Mouse (Mus musculus): ENCODE data around the gene Pole. TPM values are rescaled to one million over a fixed set of nuclear protein-coding genes. Genes with fewer than 3 reads are reported as not detected.

Pole gene
- polyA plus RNA-seq, 1 experiment from 2014 or later = 39.4 TPM

DNA sequence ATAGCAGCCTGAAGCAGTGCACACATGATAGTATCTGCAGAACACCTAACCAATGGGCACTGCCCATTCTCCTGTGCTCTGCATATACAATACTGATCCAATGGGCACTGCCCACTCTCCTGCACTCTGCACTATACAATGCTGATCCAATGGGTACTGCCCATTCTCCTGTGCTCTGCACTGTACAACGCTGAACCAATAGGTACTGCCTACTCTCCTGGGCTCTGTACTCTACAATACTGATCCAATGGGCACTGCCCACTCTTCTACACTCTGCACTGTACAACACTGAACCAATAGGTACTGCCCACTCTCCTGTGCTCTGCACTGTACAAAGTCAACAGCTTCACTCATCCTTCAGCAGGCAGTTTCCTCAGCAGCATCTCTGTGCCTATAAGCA lies 9.2 kb upstream of the Pole start:
- no peak overlapping the region for H3K4me3 ChIP-seq (ENCODE audit: low read depth, low read length)
- H3K9me3 ChIP-seq (ENCODE audit: control insufficient read depth, low read length) = no peaks in the 10 kb centered on the region
- no peaks in the 10 kb centered on the region for H3K27me3 ChIP-seq (ENCODE audit: control insufficient read depth, insufficient read depth, low read length)
- H3K36me3 ChIP-seq (ENCODE audit: control insufficient read depth, insufficient read depth, low read length) = no peaks in the 10 kb centered on the region
- H3K4me1 ChIP-seq (ENCODE audit: control insufficient read depth, insufficient read depth, low read length) = no peaks in the 10 kb centered on the region
- H3K4me2 ChIP-seq = no peak overlapping the region
- ATAC-seq (ENCODE audit: low FRiP score) (no peak), DNase-seq (ENCODE audit: low spot score, missing footprints) (no peak)
- H3K9ac ChIP-seq (ENCODE audit: low read length) = no peak overlapping the region
- H3K27ac ChIP-seq (ENCODE audit: low read depth, low read length) = no peak overlapping the region
- 84% methylated on average over 1 of the region's 1 CpGs for WGBS

DNA sequence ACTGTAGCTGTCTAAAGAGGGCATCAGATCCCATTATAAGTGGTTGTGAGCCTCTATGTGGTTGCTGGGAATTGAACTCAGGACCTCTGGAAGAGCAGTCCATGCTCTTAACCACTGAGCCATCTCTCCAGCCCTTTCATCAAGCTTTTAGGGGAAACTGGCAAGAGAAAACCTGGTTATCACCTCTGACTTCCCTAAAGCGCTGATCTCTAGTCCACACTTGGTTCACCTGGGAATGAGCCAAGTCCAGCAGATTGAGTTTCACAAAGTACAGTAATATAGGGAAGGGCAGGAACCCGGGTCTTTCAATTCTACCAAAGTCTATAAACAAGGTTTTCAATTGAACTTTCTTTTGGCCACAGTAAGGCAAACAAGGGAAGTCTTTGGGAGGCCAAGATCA lies 4.1 kb upstream of the Pole start:
- no peak for ATAC-seq (ENCODE audit: low FRiP score)
- H3K4me2 ChIP-seq = no peak overlapping the region
- DNase-seq (ENCODE audit: low spot score, missing footprints) = no peak
- 85% methylated on average over 2 of the region's 2 CpGs for WGBS
- peaks cover 2% of the 10 kb centered on the region; the same call in 1 of the 2 replicates for H3K4me1 ChIP-seq (ENCODE audit: control insufficient read depth, insufficient read depth, low read length)
- H3K27ac ChIP-seq (ENCODE audit: low read depth, low read length) = no peak overlapping the region
- H3K36me3 ChIP-seq (ENCODE audit: control insufficient read depth, insufficient read depth, low read length) = no peaks in the 10 kb centered on the region
- no peaks in the 10 kb centered on the region for H3K9me3 ChIP-seq (ENCODE audit: control insufficient read depth, low read length)
- no peak overlapping the region for H3K4me3 ChIP-seq (ENCODE audit: low read depth, low read length)
- H3K27me3 ChIP-seq (ENCODE audit: control insufficient read depth, insufficient read depth, low read length) = peaks cover 11% of the 10 kb centered on the region; the same call in 1 of the 2 replicates
- no peak overlapping the region for H3K9ac ChIP-seq (ENCODE audit: low read length)

DNA sequence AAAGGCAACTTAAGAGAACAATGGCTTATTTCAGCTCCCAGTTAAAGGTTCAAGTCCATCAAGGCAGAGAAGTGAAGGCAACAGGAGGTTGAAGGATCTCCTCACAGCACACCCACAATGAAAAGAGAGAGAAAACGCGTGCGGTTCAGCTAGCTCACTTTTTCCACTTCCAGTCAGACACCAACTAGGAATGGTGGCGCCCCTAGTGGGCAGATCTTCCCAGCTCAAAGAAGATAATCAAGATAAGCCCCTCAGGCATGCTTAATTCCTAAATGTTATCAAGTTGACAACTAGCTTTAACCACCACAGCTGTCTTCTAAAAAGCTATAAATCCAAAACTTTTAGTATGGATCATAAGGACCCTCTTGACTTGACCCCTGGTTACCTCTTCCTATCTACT lies 1.6 kb upstream of the Pole start:
- Histone ChIP-seq H3K27me3 (ENCODE audit: control insufficient read depth, insufficient read depth, low read length) (peaks cover 11% of the 10 kb centered on the region; the same call in 1 of the 2 replicates), H3K27ac (ENCODE audit: low read depth, low read length) (no peak overlapping the region), H3K4me1 (ENCODE audit: control insufficient read depth, insufficient read depth, low read length) (peaks cover 2% of the 10 kb centered on the region; the same call in 1 of the 2 replicates), H3K4me2 (no peak overlapping the region), H3K4me3 (ENCODE audit: low read depth, low read length) (no peak overlapping the region), H3K9me3 (ENCODE audit: control insufficient read depth, low read length) (no peaks in the 10 kb centered on the region), H3K36me3 (ENCODE audit: control insufficient read depth, insufficient read depth, low read length) (no peaks in the 10 kb centered on the region), H3K9ac (ENCODE audit: low read length) (no peak overlapping the region)
- 16% methylated on average over 4 of the region's 4 CpGs for WGBS
- DNase-seq (ENCODE audit: low spot score, missing footprints) (peak; percentile 92), ATAC-seq (ENCODE audit: low FRiP score) (no peak)

DNA sequence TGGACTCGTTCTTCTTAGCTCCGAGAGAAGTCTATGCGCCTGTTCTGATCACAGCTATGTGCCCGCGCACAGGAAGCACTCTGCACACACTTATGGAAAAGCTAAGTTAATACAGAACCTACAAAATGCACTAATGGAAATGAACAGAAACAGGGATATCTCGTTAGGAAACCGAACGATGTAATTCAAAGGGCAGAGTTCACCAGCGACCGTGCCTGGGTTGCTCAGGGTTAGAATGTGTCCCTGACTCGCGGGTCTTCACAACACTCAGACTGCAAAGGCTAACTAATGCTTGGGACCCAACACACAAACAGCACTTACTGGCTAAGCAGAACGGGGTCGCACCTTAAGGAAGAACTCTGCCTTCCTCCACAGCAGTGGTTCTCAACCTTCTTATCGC lies 950 bp upstream of the Pole start:
- ATAC-seq (ENCODE audit: low FRiP score) = 0 out of 2 replicates have a peak, but pooled peaks have one; percentile 0
- DNase-seq (ENCODE audit: low spot score, missing footprints) = peak; percentile 85
- Histone ChIP-seq H3K4me1 (ENCODE audit: control insufficient read depth, insufficient read depth, low read length) (peaks cover 2% of the 10 kb centered on the region; the same call in 1 of the 2 replicates), H3K27me3 (ENCODE audit: control insufficient read depth, insufficient read depth, low read length) (peaks cover 11% of the 10 kb centered on the region; the same call in 1 of the 2 replicates), H3K27ac (ENCODE audit: low read depth, low read length) (no peak overlapping the region), H3K9ac (ENCODE audit: low read length) (no peak overlapping the region), H3K4me2 (peak overlapping the region; percentile 83), H3K9me3 (ENCODE audit: control insufficient read depth, low read length) (no peaks in the 10 kb centered on the region), H3K36me3 (ENCODE audit: control insufficient read depth, insufficient read depth, low read length) (no peaks in the 10 kb centered on the region; the same call in 1 of the 2 replicates), H3K4me3 (ENCODE audit: low read depth, low read length) (peak overlapping the region; percentile 75)
- WGBS = 13% methylated on average over 15 of the region's 15 CpGs

DNA sequence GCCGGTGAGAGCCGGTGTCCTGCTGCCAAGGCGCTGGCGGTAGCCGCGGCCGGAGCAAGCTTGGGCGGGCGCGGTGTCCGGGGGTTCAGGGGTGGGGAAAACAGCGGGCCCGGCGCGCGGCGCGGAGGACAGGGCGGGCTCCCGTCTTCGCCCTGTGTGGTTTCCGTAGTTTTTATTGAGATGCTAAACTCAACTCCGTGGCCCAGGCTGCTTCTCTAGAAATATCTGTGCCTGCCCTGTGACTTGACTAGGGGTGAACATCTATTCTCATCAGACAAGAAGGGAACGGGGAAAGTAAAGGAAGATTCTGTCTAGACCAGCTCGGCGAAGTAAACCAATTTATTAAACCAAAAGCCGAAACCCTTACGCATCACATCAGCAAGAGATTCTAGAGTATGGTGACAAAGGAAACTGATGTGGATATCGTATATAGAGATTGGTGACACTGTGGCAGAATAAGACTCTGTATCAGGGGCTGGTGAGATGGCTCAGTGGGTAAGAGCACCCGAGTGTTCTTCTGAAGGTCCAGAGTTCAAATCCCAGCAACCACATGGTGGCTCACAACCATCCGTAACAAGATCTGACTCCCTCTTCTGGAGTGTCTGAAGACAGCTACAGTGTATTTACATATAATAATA lies 459 bp downstream of the Pole start:
- H3K27me3 ChIP-seq (ENCODE audit: control insufficient read depth, insufficient read depth, low read length) = peaks cover 11% of the 10 kb centered on the region; the same call in 1 of the 2 replicates
- no peaks in the 10 kb centered on the region for H3K9me3 ChIP-seq (ENCODE audit: control insufficient read depth, low read length)
- peak overlapping the region; percentile 83 for H3K4me2 ChIP-seq
- no peaks in the 10 kb centered on the region; the same call in 1 of the 2 replicates for H3K36me3 ChIP-seq (ENCODE audit: control insufficient read depth, insufficient read depth, low read length)
- peaks cover 2% of the 10 kb centered on the region; the same call in 1 of the 2 replicates for H3K4me1 ChIP-seq (ENCODE audit: control insufficient read depth, insufficient read depth, low read length)
- ATAC-seq (ENCODE audit: low FRiP score) = peak; percentile 78
- H3K4me3 ChIP-seq (ENCODE audit: low read depth, low read length) = peak overlapping the region; percentile 75
- 4% methylated on average over 28 of the region's 31 CpGs for WGBS
- no peak for DNase-seq (ENCODE audit: low spot score, missing footprints)
- peak overlapping the region; percentile 84 for H3K9ac ChIP-seq (ENCODE audit: low read length)
- 0 out of 2 replicates have a peak overlapping the region, but pooled peaks have one; percentile 20 for H3K27ac ChIP-seq (ENCODE audit: low read depth, low read length)

DNA sequence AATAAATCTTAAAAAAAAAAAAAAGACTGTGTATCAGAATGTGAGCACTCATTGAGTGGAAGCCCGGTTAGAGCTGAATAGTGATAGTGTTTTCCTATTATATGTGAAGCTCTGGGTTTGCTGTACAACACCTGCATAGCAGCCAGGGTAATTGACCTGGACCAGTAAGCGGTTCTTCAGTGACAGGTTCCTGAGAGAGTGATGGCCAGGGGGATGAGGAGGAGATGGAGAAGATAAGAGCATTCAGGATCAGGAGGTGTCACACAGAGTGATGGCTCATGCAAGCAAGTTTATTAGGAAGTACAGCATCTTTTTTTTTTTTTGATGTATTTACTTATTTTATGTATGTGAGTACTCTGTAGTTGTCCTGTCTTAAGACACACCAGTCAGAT lies 974 bp downstream of the Pole start:
- ATAC-seq (ENCODE audit: low FRiP score) = no peak
- H3K4me3 ChIP-seq (ENCODE audit: low read depth, low read length) = peak overlapping the region; percentile 75
- H3K27me3 ChIP-seq (ENCODE audit: control insufficient read depth, insufficient read depth, low read length) = peaks cover 11% of the 10 kb centered on the region; the same call in 1 of the 2 replicates
- WGBS = 73% methylated on average over 2 of the region's 2 CpGs
- H3K9ac ChIP-seq (ENCODE audit: low read length) = peak overlapping the region; percentile 84; the same call in 1 of the 2 replicates
- peaks cover 2% of the 10 kb centered on the region; the same call in 1 of the 2 replicates for H3K4me1 ChIP-seq (ENCODE audit: control insufficient read depth, insufficient read depth, low read length)
- H3K27ac ChIP-seq (ENCODE audit: low read depth, low read length) = no peak overlapping the region
- peak overlapping the region; percentile 83 for H3K4me2 ChIP-seq
- H3K36me3 ChIP-seq (ENCODE audit: control insufficient read depth, insufficient read depth, low read length) = no peaks in the 10 kb centered on the region; the same call in 1 of the 2 replicates
- H3K9me3 ChIP-seq (ENCODE audit: control insufficient read depth, low read length) = no peaks in the 10 kb centered on the region
- no peak for DNase-seq (ENCODE audit: low spot score, missing footprints)

DNA sequence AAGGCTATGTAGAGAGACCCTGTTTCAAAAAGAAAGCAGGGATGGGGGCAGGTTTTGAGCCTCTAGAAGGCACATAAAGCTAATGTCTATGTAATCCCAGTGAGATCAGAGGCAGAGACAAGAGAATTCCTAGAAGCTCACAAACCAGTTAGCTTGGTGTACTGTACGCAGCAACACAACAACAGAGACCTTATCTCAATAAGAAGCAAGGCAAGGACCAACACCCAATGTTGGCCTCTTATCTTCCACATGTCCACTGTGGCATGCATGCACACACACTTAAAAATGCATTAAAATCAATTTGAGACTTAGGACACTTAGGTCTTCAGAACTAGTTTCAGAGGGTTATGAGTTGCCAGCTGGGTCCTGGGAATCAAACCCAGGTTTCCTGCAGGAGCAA lies 5.5 kb downstream of the Pole start:
- no peaks in the 10 kb centered on the region for H3K27me3 ChIP-seq (ENCODE audit: control insufficient read depth, insufficient read depth, low read length)
- H3K4me2 ChIP-seq = no peak overlapping the region
- ATAC-seq (ENCODE audit: low FRiP score) (no peak), DNase-seq (ENCODE audit: low spot score, missing footprints) (no peak)
- H3K9me3 ChIP-seq (ENCODE audit: control insufficient read depth, low read length) = no peaks in the 10 kb centered on the region
- no peak overlapping the region for H3K9ac ChIP-seq (ENCODE audit: low read length)
- WGBS = 91% methylated on average over 1 of the region's 1 CpGs
- H3K27ac ChIP-seq (ENCODE audit: low read depth, low read length) = no peak overlapping the region
- peaks cover 16% of the 10 kb centered on the region; the same call in 1 of the 2 replicates for H3K36me3 ChIP-seq (ENCODE audit: control insufficient read depth, insufficient read depth, low read length)
- no peak overlapping the region for H3K4me3 ChIP-seq (ENCODE audit: low read depth, low read length)
- H3K4me1 ChIP-seq (ENCODE audit: control insufficient read depth, insufficient read depth, low read length) = peaks cover under 1% of the 10 kb centered on the region; the same call in 1 of the 2 replicates

DNA sequence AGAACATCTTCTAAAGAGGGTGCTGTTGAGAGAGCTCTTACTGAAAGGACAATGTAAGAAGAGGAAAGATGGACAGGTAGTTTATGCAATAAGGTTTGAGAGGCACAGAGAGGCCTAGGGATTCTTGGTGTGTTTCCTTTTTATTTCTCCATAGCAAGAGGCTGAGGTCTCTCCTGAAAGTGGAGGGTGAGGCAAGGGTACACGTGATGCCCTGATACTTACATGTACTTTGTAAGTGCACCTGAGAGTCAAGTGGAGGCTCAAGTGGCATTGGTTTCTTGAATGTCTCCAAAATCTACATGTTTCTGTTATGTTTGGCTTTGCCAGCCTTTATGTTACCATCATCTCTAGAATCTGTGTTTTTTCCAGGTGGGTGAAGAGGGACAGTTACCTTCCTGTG lies 10.5 kb downstream of the Pole start:
- H3K36me3 ChIP-seq (ENCODE audit: control insufficient read depth, insufficient read depth, low read length) = peaks cover 26% of the 10 kb centered on the region
- H3K4me1 ChIP-seq (ENCODE audit: control insufficient read depth, insufficient read depth, low read length) = no peaks in the 10 kb centered on the region
- H3K4me3 ChIP-seq (ENCODE audit: low read depth, low read length) = no peak overlapping the region
- no peaks in the 10 kb centered on the region for H3K9me3 ChIP-seq (ENCODE audit: control insufficient read depth, low read length)
- H3K27ac ChIP-seq (ENCODE audit: low read depth, low read length) = no peak overlapping the region
- DNase-seq (ENCODE audit: low spot score, missing footprints) (no peak), ATAC-seq (ENCODE audit: low FRiP score) (no peak)
- H3K27me3 ChIP-seq (ENCODE audit: control insufficient read depth, insufficient read depth, low read length) = no peaks in the 10 kb centered on the region
- no peak overlapping the region for H3K9ac ChIP-seq (ENCODE audit: low read length)
- H3K4me2 ChIP-seq = no peak overlapping the region
- WGBS = 89% methylated on average over 1 of the region's 1 CpGs

DNA sequence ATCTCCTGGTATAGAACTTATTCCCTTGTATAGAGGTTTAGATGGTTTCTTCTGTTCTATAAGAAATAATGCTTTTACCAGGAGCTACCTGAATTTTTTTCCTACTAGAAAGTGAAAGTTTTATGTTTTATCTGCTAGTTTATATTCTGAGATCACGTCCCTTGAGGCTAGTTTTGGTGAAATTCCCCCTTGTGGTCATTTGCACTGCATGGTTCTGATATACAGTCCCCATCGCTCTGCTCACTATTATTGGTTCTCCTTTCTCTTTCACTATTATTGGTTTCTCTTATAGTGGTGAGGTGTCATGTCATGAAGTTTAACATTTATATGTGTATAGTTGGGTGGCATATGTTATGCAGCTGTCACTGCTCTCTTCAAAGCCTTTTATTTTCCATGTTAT lies 14.5 kb downstream of the Pole start:
- Histone ChIP-seq H3K4me2 (no peak overlapping the region), H3K27me3 (ENCODE audit: control insufficient read depth, insufficient read depth, low read length) (no peaks in the 10 kb centered on the region), H3K9me3 (ENCODE audit: control insufficient read depth, low read length) (no peaks in the 10 kb centered on the region), H3K4me3 (ENCODE audit: low read depth, low read length) (no peak overlapping the region), H3K27ac (ENCODE audit: low read depth, low read length) (no peak overlapping the region), H3K36me3 (ENCODE audit: control insufficient read depth, insufficient read depth, low read length) (peaks cover 30% of the 10 kb centered on the region), H3K9ac (ENCODE audit: low read length) (no peak overlapping the region), H3K4me1 (ENCODE audit: control insufficient read depth, insufficient read depth, low read length) (no peaks in the 10 kb centered on the region)
- ATAC-seq (ENCODE audit: low FRiP score) (no peak), DNase-seq (ENCODE audit: low spot score, missing footprints) (no peak)
- 92% methylated on average over 2 of the region's 2 CpGs for WGBS

All from midbrain, embryonic 11.5 days (tissue).